Mouse (Mus musculus) brain, embryonic 14.5 days (tissue): ENCODE data around the gene H2-D1.

Experiments
- CTCF ChIP-seq: fragments of 200-500 bp; IDR thresholded peaks from 2 replicates; pipeline ENCODE4 v1.5.1; 2012; ENCODE audit warnings: inconsistent platforms, mild to moderate bottlenecking, moderate library complexity, borderline replicate concordance; ENCODE audit not compliant: insufficient read depth, insufficient read length; ENCODE audit errors: extremely low read depth
- POLR2A ChIP-seq: fragments of 200-500 bp; IDR thresholded peaks from 2 replicates; pipeline ENCODE4 v1.6.1; 2012; ENCODE audit warnings: mild to moderate bottlenecking, inconsistent platforms, borderline replicate concordance; ENCODE audit not compliant: poor library complexity, insufficient read depth, insufficient read length, severe bottlenecking; ENCODE audit errors: extremely low read depth

- TF ChIP-seq POLR2A (no peak), CTCF (no peak)
Measured at GRCm38 (mm10) chr17:35258492-35259478, 3.7 kb upstream of the H2-D1 start.
